Mouse (Mus musculus) right cerebral cortex, adult 18-20 months (tissue): ENCODE results near the gene Igsf9.

Source experiments
- DNase-seq: peaks from one replicate; pipeline ENCODE4 v3.0.0; 2022; ENCODE audit warnings: mixed read lengths

Gene Igsf9

GRCm38 (mm10) chr1:172469373-172469772, 12.2 kb upstream of the Igsf9 start:
- no peak for DNase-seq

GRCm38 (mm10) chr1:172469810-172470448, 11.7 kb upstream of the Igsf9 start:
- DNase-seq, result no peak

GRCm38 (mm10) chr1:172472909-172473308, 8.7 kb upstream of the Igsf9 start:
- no peak for DNase-seq

GRCm38 (mm10) chr1:172474196-172474595, 7.4 kb upstream of the Igsf9 start:
- DNase-seq, result no peak

GRCm38 (mm10) chr1:172475054-172475741, 6.4 kb upstream of the Igsf9 start, which contains the start of gene Slamf9:
Gene Slamf9, plus strand, starts transcription at chr1:172475358.
- DNase-seq, result no peak

- DNase-seq, result no peak
Measured at GRCm38 (mm10) chr1:172478020-172478419, 3.6 kb upstream of the Igsf9 start.

GRCm38 (mm10) chr1:172480376-172480775, 1.2 kb upstream of the Igsf9 start:
- no peak for DNase-seq

GRCm38 (mm10) chr1:172481111-172481510, 477 bp upstream of the Igsf9 start:
- no peak for DNase-seq

GRCm38 (mm10) chr1:172482518-172483360, 1.2 kb downstream of the Igsf9 start:
- no peak for DNase-seq

- no peak for DNase-seq
Measured at GRCm38 (mm10) chr1:172483361-172483660, 1.7 kb downstream of the Igsf9 start.

GRCm38 (mm10) chr1:172484236-172484635, 2.6 kb downstream of the Igsf9 start:
- no peak for DNase-seq

- no peak for DNase-seq
Measured at GRCm38 (mm10) chr1:172484671-172485070, 3.1 kb downstream of the Igsf9 start.

- no peak for DNase-seq
Measured at GRCm38 (mm10) chr1:172485821-172486220, 4.2 kb downstream of the Igsf9 start.

- no peak for DNase-seq
Measured at GRCm38 (mm10) chr1:172486236-172486635, 4.6 kb downstream of the Igsf9 start.

- no peak for DNase-seq
Measured at GRCm38 (mm10) chr1:172486651-172487050, 5.1 kb downstream of the Igsf9 start.

GRCm38 (mm10) chr1:172487859-172488258, 6.3 kb downstream of the Igsf9 start:
- DNase-seq, result no peak

GRCm38 (mm10) chr1:172488831-172489230, 7.2 kb downstream of the Igsf9 start:
- DNase-seq, result no peak

- no peak for DNase-seq
Measured at GRCm38 (mm10) chr1:172489585-172490250, 8.1 kb downstream of the Igsf9 start.

GRCm38 (mm10) chr1:172490261-172490661, 8.7 kb downstream of the Igsf9 start:
- DNase-seq, result peak; percentile 82

- DNase-seq, result no peak
Measured at GRCm38 (mm10) chr1:172492047-172492446, 10.5 kb downstream of the Igsf9 start.

- no peak for DNase-seq
Measured at GRCm38 (mm10) chr1:172493516-172493915, 11.9 kb downstream of the Igsf9 start.

- no peak for DNase-seq
Measured at GRCm38 (mm10) chr1:172496030-172496429, 14.4 kb downstream of the Igsf9 start.

- no peak for DNase-seq
Measured at GRCm38 (mm10) chr1:172497428-172497827, 15.8 kb downstream of the Igsf9 start.
